Comparison of ENCODE assay signal across 9 mouse cellular contexts in genomic region chr11:107454546-107455462, GRCm38 (mm10). TPM values are rescaled to one million over a fixed set of nuclear protein-coding genes. Genes with fewer than 3 reads are reported as not detected.
DNase-seq lines count a peak whose midpoint lies in the region; ATAC-seq and TF ChIP-seq lines count a peak whose summit lies in the region.
"Had no signal": no experiment of that assay in that cellular context is flagged by ENCODE, and none has a peak within 500 bp of the region (broad histone marks: within the 10 kb centered on the region; RNA-seq: fewer than 3 reads in every experiment).

No protein-coding gene starts in this region.

- peaks cover 11% of the 10 kb centered on the region for H3K4me1 ChIP-seq in lung, adult 2 months (ENCODE audit: control insufficient read depth, insufficient read depth, low read length)
- peaks cover 22% of the 10 kb centered on the region for H3K4me1 ChIP-seq in intestine, embryonic 14.5 days (replicated peaks; ENCODE audit: control insufficient read depth, insufficient read depth, low read length)

- H3K36me3 ChIP-seq in intestine, embryonic 14.5 days (ENCODE audit: control insufficient read depth, insufficient read depth, low read length): no peaks in the 10 kb centered on the region

- no peaks in the 10 kb centered on the region for H3K9me3 ChIP-seq in intestine, embryonic 14.5 days (ENCODE audit: control insufficient read depth, low read length)
- H3K9me3 ChIP-seq: midbrain, embryonic 12.5 days had no signal

- DNase-seq in CD4-positive, CD25-positive, alpha-beta regulatory T cell, adult 2 months (ENCODE audit: low read depth, low spot score): peak; percentile 41
- DNase-seq in lung, adult 2 months: no peak
- no peak for DNase-seq in lung, postnatal 36 days
- no peak for DNase-seq in intestine, embryonic 14.5 days (ENCODE audit: low spot score)
- peak; percentile 67 for DNase-seq in naive thymus-derived CD4-positive, alpha-beta T cell, adult 2 months (ENCODE audit: low read depth)
- DNase-seq in spleen, postnatal 10 days (ENCODE audit: low spot score in 2 of 2): no peak
- DNase-seq in layer of hippocampus, adult 9-11 months: no peak

- 29% methylated on average over 19 of the region's 19 CpGs for WGBS in lung, adult 2 months
- 40% methylated on average over 19 of the region's 19 CpGs for WGBS in intestine, embryonic 14.5 days

- ATAC-seq in CD4-positive, CD25-positive, alpha-beta regulatory T cell, adult 4 months: no peak
- no peak; the same call in 1 of the 2 replicates for ATAC-seq in intestine, embryonic 14.5 days (replicated peaks; ENCODE audit: low FRiP score, low TSS enrichment, low read depth)

- no peaks in the 10 kb centered on the region for H3K27me3 ChIP-seq in intestine, embryonic 14.5 days (replicated peaks; ENCODE audit: control insufficient read depth, insufficient read depth, low read length)
- H3K27me3 ChIP-seq: midbrain, embryonic 12.5 days had no signal

- TF ChIP-seq CTCF in lung, adult 2 months (IDR thresholded peaks at IDR 0.05; ENCODE audit: insufficient read depth, low read length): no peak

- no peak overlapping the region for H3K27ac ChIP-seq in intestine, embryonic 14.5 days (ENCODE audit: low read depth)
- H3K27ac ChIP-seq: midbrain, embryonic 12.5 days had no signal

- no peak for TF ChIP-seq POLR2A in lung, adult 2 months (IDR thresholded peaks at IDR 0.05; ENCODE audit: borderline replicate concordance, extremely low read depth, low read depth, low read length)

- H3K4me3 ChIP-seq in lung, adult 2 months (replicated peaks; ENCODE audit: extremely low read depth, low read depth, low read length): peak overlapping the region; percentile 36
- H3K4me3 ChIP-seq in intestine, embryonic 14.5 days (ENCODE audit: low read depth, low read length): no peak overlapping the region
- H3K4me3 ChIP-seq: midbrain, embryonic 12.5 days had no signal

- H3K4me2 ChIP-seq in intestine, embryonic 14.5 days (ENCODE audit: low read length): peak overlapping the region; percentile 33
- H3K4me2 ChIP-seq: midbrain, embryonic 12.5 days had no signal

- no peak overlapping the region for H3K9ac ChIP-seq in intestine, embryonic 14.5 days (ENCODE audit: low read length)
- H3K9ac ChIP-seq: midbrain, embryonic 12.5 days had no signal

RNA-seq across cellular contexts. Expression of gene Pitpnc1, which starts 15.7 kb away (rescaled TPM):
- polyA plus RNA-seq in CD4-positive, CD25-positive, alpha-beta regulatory T cell, adult 4 months (2017; shearing (Covaris generic)): 100 to 1,000 TPM; 119 to 141 TPM
- polyA plus RNA-seq in lung, adult 2 months (2012; rRNA removed): 27.2 and 39.0 TPM in 2 replicates
- 18.2 and 22.1 TPM in 2 replicates for polyA plus RNA-seq in intestine, embryonic 14.5 days (2014; fragmentation: Nextera tagmentation; extraction: Ambion mirVana)

RNA-seq across cellular contexts. Expression of gene Psmd12, which starts 24.5 kb away (rescaled TPM):
- 100 to 1,000 TPM; 106 to 112 TPM for polyA plus RNA-seq in CD4-positive, CD25-positive, alpha-beta regulatory T cell, adult 4 months (2017; shearing (Covaris generic))
- 8.3 and 12.9 TPM in 2 replicates for polyA plus RNA-seq in lung, adult 2 months (2012; rRNA removed)
- 172 and 186 TPM in 2 replicates for polyA plus RNA-seq in intestine, embryonic 14.5 days (2014; fragmentation: Nextera tagmentation; extraction: Ambion mirVana)

Comparison
In these comparisons a context has a peak if more than half of its experiments do, and no peak if none do; other contexts are left out.
1. DNase-seq: peak in CD4-positive, CD25-positive, alpha-beta regulatory T cell, adult 2 months (single experiment) and naive thymus-derived CD4-positive, alpha-beta T cell, adult 2 months (single experiment); none in lung, adult 2 months (single experiment), lung, postnatal 36 days (single experiment), intestine, embryonic 14.5 days (single experiment), spleen, postnatal 10 days (0 of 2) and layer of hippocampus, adult 9-11 months (single experiment).